Mouse (Mus musculus) neural tube, embryonic 12.5 days (tissue): Measurements from ENCODE around the gene Dkkl1. TPM values are rescaled to one million over a fixed set of nuclear protein-coding genes. Genes with fewer than 3 reads are reported as not detected.

ENCODE experiments used
- ATAC-seq: fragments of 200-750 bp; cut with Nextera tagmentation; 2 replicates; pipeline ENCODE4 v1.8.0; 2017; ENCODE audit warnings: low read depth, mild to moderate bottlenecking, moderate TSS enrichment, moderate library complexity; ENCODE audit not compliant: low FRiP score
- H3K27ac ChIP-seq: fragments of 300-500 bp; sonication (generic); 2 replicates; pipeline ENCODE4 v1.5.1; 2016
- H3K27me3 ChIP-seq: fragments of 300-500 bp; sonication (generic); replicated peaks from 2 replicates; pipeline ENCODE4 v1.6.1; 2016; ENCODE audit warnings: mild to moderate bottlenecking
- H3K36me3 ChIP-seq: fragments of 300-500 bp; sonication (generic); 2 replicates; pipeline ENCODE4 v1.6.1; 2016; ENCODE audit warnings: mild to moderate bottlenecking
- H3K4me1 ChIP-seq: fragments of 300-500 bp; sonication (generic); 2 replicates; pipeline ENCODE4 v1.6.1; 2016
- H3K4me2 ChIP-seq: fragments of 300-500 bp; sonication (generic); replicated peaks from 2 replicates; pipeline ENCODE4 v1.6.1; 2016; ENCODE audit warnings: mild to moderate bottlenecking
- H3K4me3 ChIP-seq: fragments of 300-500 bp; sonication (generic); 2 replicates; pipeline ENCODE4 v1.5.1; 2016
- H3K9ac ChIP-seq: fragments of 300-500 bp; sonication (generic); 2 replicates; pipeline ENCODE4 v1.6.1; 2016; ENCODE audit warnings: mild to moderate bottlenecking
- H3K9me3 ChIP-seq: fragments of 300-500 bp; sonication (generic); 2 replicates; pipeline ENCODE4 v1.6.1; 2016; ENCODE audit warnings: mild to moderate bottlenecking
- WGBS: fragments of 180-500 bp; shearing (Covaris S2); methylation state at CpG from one replicate; pipeline ENCODE4 v1.1.7; 2016; 5-methylcytosine and 5-hydroxymethylcytosine counted together
- microRNA-seq: library from miRNA; unstranded; fragments of <30 nt; microRNA quantifications from one replicate; pipeline ENCODE4, GENCODE M21; 2017
- polyA plus RNA-seq: library from polyadenylated mRNA; unstranded; fragments of >200 nt; fragmentation: Nextera tagmentation; extraction: Ambion mirVana; gene quantifications from 2 replicates; pipeline ENCODE4 v1.2.1, GENCODE M21; 2016

Gene Dkkl1
- polyA plus RNA-seq, 1 experiment from 2014 or later, result 7.5 TPM

GRCm38 (mm10) chr7:45161612-45162473, 50.1 kb downstream of the Dkkl1 start:
- Histone ChIP-seq H3K27me3 (peaks cover 46% of the 10 kb centered on the region), H3K36me3 (peaks cover 35% of the 10 kb centered on the region), H3K4me1 (peaks cover 11% of the 10 kb centered on the region), H3K9ac (0 out of 2 replicates have a peak overlapping the region, but pooled peaks have one; percentile 40), H3K4me3 (peak overlapping the region; percentile 25), H3K9me3 (no peaks in the 10 kb centered on the region), H3K4me2 (peak overlapping the region; percentile 63), H3K27ac (no peak overlapping the region)
- ATAC-seq, result peak; percentile 80
- WGBS, result 5% methylated on average over 35 of the region's 35 CpGs

GRCm38 (mm10) chr7:45160866-45161265, 51.1 kb downstream of the Dkkl1 start:
- H3K4me3 ChIP-seq, result no peak overlapping the region
- H3K9me3 ChIP-seq, result no peaks in the 10 kb centered on the region
- ATAC-seq, result no peak
- 92% methylated on average over 3 of the region's 3 CpGs for WGBS
- H3K4me1 ChIP-seq, result peaks cover 11% of the 10 kb centered on the region
- H3K36me3 ChIP-seq, result peaks cover 35% of the 10 kb centered on the region
- no peak overlapping the region for H3K27ac ChIP-seq
- H3K27me3 ChIP-seq, result peaks cover 36% of the 10 kb centered on the region
- no peak overlapping the region for H3K9ac ChIP-seq
- no peak overlapping the region for H3K4me2 ChIP-seq

GRCm38 (mm10) chr7:45160316-45160800, 51.6 kb downstream of the Dkkl1 start:
- ATAC-seq, result no peak
- WGBS, result 93% methylated on average over 6 of the region's 6 CpGs

GRCm38 (mm10) chr7:45158991-45159390, 53.0 kb downstream of the Dkkl1 start:
- no peak overlapping the region for H3K9ac ChIP-seq
- H3K27me3 ChIP-seq, result peaks cover 17% of the 10 kb centered on the region
- peaks cover 15% of the 10 kb centered on the region for H3K4me1 ChIP-seq
- H3K4me3 ChIP-seq, result no peak overlapping the region
- no peak for ATAC-seq
- 96% methylated on average over 6 of the region's 6 CpGs for WGBS
- H3K4me2 ChIP-seq, result no peak overlapping the region
- no peaks in the 10 kb centered on the region for H3K9me3 ChIP-seq
- no peak overlapping the region for H3K27ac ChIP-seq
- peaks cover 35% of the 10 kb centered on the region for H3K36me3 ChIP-seq

More at GRCm38 (mm10) chr7:45160316-45160800, 51.6 kb downstream of the Dkkl1 start:
- H3K27me3 ChIP-seq, result peaks cover 31% of the 10 kb centered on the region
- H3K4me3 ChIP-seq, result no peak overlapping the region
- H3K4me2 ChIP-seq, result no peak overlapping the region
- peaks cover 35% of the 10 kb centered on the region for H3K36me3 ChIP-seq
- H3K4me1 ChIP-seq, result peaks cover 11% of the 10 kb centered on the region
- H3K27ac ChIP-seq, result no peak overlapping the region
- no peaks in the 10 kb centered on the region for H3K9me3 ChIP-seq
- H3K9ac ChIP-seq, result no peak overlapping the region

Small RNA genes within 50 kb of the gene (microRNA-seq; reads per million reads assigned to microRNA genes)
- gene Mir7055, result not detected

Other genes starting within 250 kb of the Dkkl1 start
- 39.7 and 44.1 TPM in 2 replicates for gene Cpt1c, start 237.3 kb downstream of the Dkkl1 start, polyA plus RNA-seq
- gene Prmt1, start 225.6 kb downstream of the Dkkl1 start, polyA plus RNA-seq, result 595 and 646 TPM in 2 replicates
- gene Irf3, start 214.5 kb downstream of the Dkkl1 start, polyA plus RNA-seq, result 71.0 and 73.4 TPM in 2 replicates
- 41.1 and 42.9 TPM in 2 replicates for gene Bcl2l12, start 213.4 kb downstream of the Dkkl1 start, polyA plus RNA-seq
- gene Scaf1, start 195.8 kb downstream of the Dkkl1 start, polyA plus RNA-seq, result 47.2 and 47.3 TPM in 2 replicates
- 16.8 and 18.4 TPM in 2 replicates for gene Rras, start 194.2 kb downstream of the Dkkl1 start, polyA plus RNA-seq
- gene Prr12, start 159.3 kb downstream of the Dkkl1 start, polyA plus RNA-seq, result 11.8 and 14.0 TPM in 2 replicates
- gene Nosip, start 149.7 kb downstream of the Dkkl1 start, polyA plus RNA-seq, result 56.5 and 63.0 TPM in 2 replicates
- 15.2 and 17.9 TPM in 2 replicates for gene Prrg2, start 149.5 kb downstream of the Dkkl1 start, polyA plus RNA-seq
- gene Rcn3, start 119.9 kb downstream of the Dkkl1 start, polyA plus RNA-seq, result 125 and 139 TPM in 2 replicates
- gene Fcgrt, start 108.3 kb downstream of the Dkkl1 start, polyA plus RNA-seq, result 14.1 and 15.7 TPM in 2 replicates
- 1,089 and 1,117 TPM in 2 replicates for gene Rps11, start 87.7 kb downstream of the Dkkl1 start, polyA plus RNA-seq
- gene Rpl13a, start 83.4 kb downstream of the Dkkl1 start, polyA plus RNA-seq, result 974 and 1,017 TPM in 2 replicates
- not detected in 2 replicates for gene Gm45713, start 75.9 kb downstream of the Dkkl1 start, polyA plus RNA-seq
- gene Flt3l, start 75.7 kb downstream of the Dkkl1 start, polyA plus RNA-seq, result 1.0 and 1.3 TPM in 2 replicates
- 90.2 and 94.0 TPM in 2 replicates for gene Pih1d1, start 57.8 kb downstream of the Dkkl1 start, polyA plus RNA-seq
- 37.8 and 42.4 TPM in 2 replicates for gene Aldh16a1, start 57.6 kb downstream of the Dkkl1 start, polyA plus RNA-seq
- gene Slc17a7, start 48.2 kb downstream of the Dkkl1 start, polyA plus RNA-seq, result 2.0 and 2.6 TPM in 2 replicates
- gene Gfy, start 32.6 kb downstream of the Dkkl1 start, polyA plus RNA-seq, result not detected in 2 replicates
- gene Pth2, start 31.2 kb downstream of the Dkkl1 start, polyA plus RNA-seq, result not detected in 2 replicates
- gene Ccdc155, start 7.3 kb downstream of the Dkkl1 start, polyA plus RNA-seq, result 0.42 and 0.74 TPM in 2 replicates
- gene Tead2, start 3.6 kb upstream of the Dkkl1 start, polyA plus RNA-seq, result 173 and 178 TPM in 2 replicates
- gene Cd37, start 27.0 kb upstream of the Dkkl1 start, polyA plus RNA-seq, result 1.1 and 1.2 TPM in 2 replicates
- gene Slc6a16, start 28.9 kb upstream of the Dkkl1 start, polyA plus RNA-seq, result 0.20 TPM in 1 of 2 replicates, not detected in the other
- gene Slc6a21, start 65.4 kb upstream of the Dkkl1 start, polyA plus RNA-seq, result not detected in 2 replicates
- gene Trpm4, start 121.6 kb upstream of the Dkkl1 start, polyA plus RNA-seq, result 9.6 and 11.0 TPM in 2 replicates
- 0.46 and 0.77 TPM in 2 replicates for gene Hrc, start 123.1 kb upstream of the Dkkl1 start, polyA plus RNA-seq
- 17.1 and 18.1 TPM in 2 replicates for gene Ppfia3, start 154.9 kb upstream of the Dkkl1 start, polyA plus RNA-seq
- 3.5 TPM in 2 replicates for gene Lin7b, start 158.4 kb upstream of the Dkkl1 start, polyA plus RNA-seq
- gene Snrnp70, start 183.6 kb upstream of the Dkkl1 start, polyA plus RNA-seq, result 269 and 286 TPM in 2 replicates
- not detected in 2 replicates for gene Kcna7, start 193.5 kb upstream of the Dkkl1 start, polyA plus RNA-seq
- 0.57 and 0.65 TPM in 2 replicates for gene Ntf5, start 201.5 kb upstream of the Dkkl1 start, polyA plus RNA-seq
- not detected in 2 replicates for gene Lhb, start 208.7 kb upstream of the Dkkl1 start, polyA plus RNA-seq
- 31.8 and 32.7 TPM in 2 replicates for gene Gys1, start 222.7 kb upstream of the Dkkl1 start, polyA plus RNA-seq
- gene Ruvbl2, start 225.9 kb upstream of the Dkkl1 start, polyA plus RNA-seq, result 126 and 127 TPM in 2 replicates
- gene Ftl1, start 247.7 kb upstream of the Dkkl1 start, polyA plus RNA-seq, result 5,746 and 6,117 TPM in 2 replicates